Mouse (Mus musculus) kidney, adult 2 months (tissue): ENCODE measurements around the gene Cstad.

ENCODE experiments used
- CTCF ChIP-seq: fragments of 200-500 bp; conservative IDR thresholded peaks from 2 replicates; pipeline ENCODE4 v1.5.1; 2011; ENCODE audit warnings: low read depth, mild to moderate bottlenecking, control low read depth, low read length, moderate library complexity, mixed read lengths; ENCODE audit not compliant: insufficient read depth, insufficient read length
- POLR2A ChIP-seq: fragments of 200-500 bp; IDR thresholded peaks from one replicate; pipeline ENCODE4 v1.6.1; 2011; ENCODE audit warnings: low read depth, low read length, control low read depth

- TF ChIP-seq CTCF (no peak), POLR2A (no peak)
Observed at GRCm38 (mm10) chr2:30602451-30602850, 7.6 kb downstream of the Cstad start.
